In genomic region chr11:96278773-96279172, GRCm38 (mm10) we compare ENCODE assay signal across 8 mouse cellular contexts. TPM values are rescaled to one million over a fixed set of nuclear protein-coding genes. Genes with fewer than 3 reads are reported as not detected.
A peak's percentile ranks its signal among the peaks of the same experiment; 100 is the strongest.
DNase-seq lines count a peak whose midpoint lies in the region; TF ChIP-seq lines count a peak whose summit lies in the region.
"Had no signal": no experiment of that assay in that cellular context is flagged by ENCODE, and none has a peak within 500 bp of the region (broad histone marks: within the 10 kb centered on the region; RNA-seq: fewer than 3 reads in every experiment).

No protein-coding gene starts in this region.

- intact Hi-C loops in heart, postnatal 25 days (cut with DNase I), result loop anchor here (2.0 to 10.0 kb wide), 8 partner anchors 16 to 584 kb away; partner anchors contain the start of gene Igf2bp1

- 0 out of 2 replicates have a peak, but pooled peaks have one; percentile 29 for TF ChIP-seq CTCF in embryonic fibroblast, embryonic 13.5 days (IDR thresholded peaks at IDR 0.05; ENCODE audit: borderline replicate concordance, insufficient read depth, low read length)

- H3K4me1 ChIP-seq in embryonic fibroblast, embryonic 13.5 days (ENCODE audit: control insufficient read depth, insufficient read depth, low read length), result no peaks in the 10 kb centered on the region

- TF ChIP-seq POLR2A in embryonic fibroblast, embryonic 13.5 days (IDR thresholded peaks at IDR 0.05; ENCODE audit: low read depth, low read length), result no peak

- no peak overlapping the region for H3K4me3 ChIP-seq in embryonic fibroblast, embryonic 13.5 days (ENCODE audit: insufficient read depth, low read length)
- H3K4me3 ChIP-seq: megakaryocyte, embryonic 14.5 days had no signal

- H3K27ac ChIP-seq in embryonic fibroblast, embryonic 13.5 days (ENCODE audit: insufficient read depth, low read length), result no peak overlapping the region

- DNase-seq in ES-CJ7 (ENCODE audit: low read depth, low spot score), result peak; percentile 88
- peak; percentile 86 for DNase-seq in adrenal gland, postnatal 25 days
- peak; percentile 39 for DNase-seq in heart, postnatal 25 days (ENCODE audit: low spot score)
- DNase-seq in layer of hippocampus, adult 18-20 months (ENCODE audit: low spot score in 2 of 2), result peak; percentile 69 to 88
- DNase-seq in lung, postnatal 25 days (ENCODE audit: low spot score), result peak; percentile 85
- DNase-seq in skeletal muscle tissue, adult 2 months (ENCODE audit: low read depth, low spot score), result peak; percentile 63

RNA-seq across cellular contexts. Expression of gene Hoxb8, which starts 2.9 kb away (rescaled TPM):
- 84.9 and 94.6 TPM in 2 replicates for total RNA-seq in adrenal gland, postnatal 25 days (2021)
- 11.7 and 20.1 TPM in 2 replicates for polyA plus RNA-seq in embryonic fibroblast, embryonic 13.5 days (2011; ENCODE audit: insufficient read length, low read depth, missing spikeins)
- total RNA-seq in heart, postnatal 25 days (2021), result not detected
- not detected for total RNA-seq in layer of hippocampus, adult 18-20 months (2021)

RNA-seq across cellular contexts. Expression of gene Hoxb9, which starts 7.5 kb away (rescaled TPM):
- total RNA-seq in adrenal gland, postnatal 25 days (2021), result 202 and 263 TPM in 2 replicates
- polyA plus RNA-seq in embryonic fibroblast, embryonic 13.5 days (2011; ENCODE audit: insufficient read length, low read depth, missing spikeins), result 43.5 and 51.7 TPM in 2 replicates
- not detected for total RNA-seq in heart, postnatal 25 days (2021)
- total RNA-seq in layer of hippocampus, adult 18-20 months (2021), result not detected

RNA-seq across cellular contexts. Expression of gene Hoxb7, which starts 7.7 kb away (rescaled TPM):
- 54.7 and 58.6 TPM in 2 replicates for total RNA-seq in adrenal gland, postnatal 25 days (2021)
- polyA plus RNA-seq in embryonic fibroblast, embryonic 13.5 days (2011; ENCODE audit: insufficient read length, low read depth, missing spikeins), result 13.1 and 22.5 TPM in 2 replicates
- not detected for total RNA-seq in heart, postnatal 25 days (2021)
- not detected for total RNA-seq in layer of hippocampus, adult 18-20 months (2021)

RNA-seq across cellular contexts. Expression of gene Hoxb6, which starts 13.5 kb away (rescaled TPM):
- total RNA-seq in adrenal gland, postnatal 25 days (2021), result 74.4 and 78.8 TPM in 2 replicates
- 9.6 and 14.1 TPM in 2 replicates for polyA plus RNA-seq in embryonic fibroblast, embryonic 13.5 days (2011; ENCODE audit: insufficient read length, low read depth, missing spikeins)
- not detected for total RNA-seq in heart, postnatal 25 days (2021)
- total RNA-seq in layer of hippocampus, adult 18-20 months (2021), result not detected

RNA-seq across cellular contexts. Expression of gene Hoxb5, which starts 24.4 kb away (rescaled TPM):
- total RNA-seq in adrenal gland, postnatal 25 days (2021), result 36.5 and 36.8 TPM in 2 replicates
- 4.1 and 5.9 TPM in 2 replicates for polyA plus RNA-seq in embryonic fibroblast, embryonic 13.5 days (2011; ENCODE audit: insufficient read length, low read depth, missing spikeins)
- under 1 TPM; 0.10 to 0.14 TPM for total RNA-seq in heart, postnatal 25 days (2021)
- not detected for total RNA-seq in layer of hippocampus, adult 18-20 months (2021)

Comparison
In these comparisons a context has a peak if more than half of its experiments do, and no peak if none do; other contexts are left out.
1. RNA of gene Hoxb8, which starts 2.9 kb away (total RNA-seq): 84.9 to 94.6 TPM in adrenal gland, postnatal 25 days; not detected in heart, postnatal 25 days and not detected in layer of hippocampus, adult 18-20 months; every median in the first group is over 10 times any median in the second.
2. RNA of gene Hoxb9, which starts 7.5 kb away (total RNA-seq): 202 to 263 TPM in adrenal gland, postnatal 25 days; not detected in heart, postnatal 25 days and not detected in layer of hippocampus, adult 18-20 months; every median in the first group is over 100 times any median in the second.
3. RNA of gene Hoxb7, which starts 7.7 kb away (total RNA-seq): 54.7 to 58.6 TPM in adrenal gland, postnatal 25 days; not detected in heart, postnatal 25 days and not detected in layer of hippocampus, adult 18-20 months; every median in the first group is over 10 times any median in the second.
4. Peak in every context shown above with its lines, with median percentiles within 50 percentile points of each other: DNase-seq.